Mouse (Mus musculus) G1E (cell line): Measurements from ENCODE around the gene Klhdc3. TPM values are rescaled to one million over a fixed set of nuclear protein-coding genes. Genes with fewer than 3 reads are reported as not detected.
A peak's percentile ranks its signal among the peaks of the same experiment; 100 is the strongest.

Experiments used
- ATAC-seq: 2 replicates; pipeline ENCODE4 v1.8.0; 2016; ENCODE audit warnings: mild to moderate bottlenecking; ENCODE audit not compliant: insufficient number of reproducible peaks, poor library complexity, low FRiP score, severe bottlenecking; ENCODE audit errors: extremely low read depth
- DNase-seq: peaks from one replicate; pipeline ENCODE4 v3.0.0; 2012; ENCODE audit warnings: low spot score
- H3K27me3 ChIP-seq: 2 replicates; pipeline ENCODE4 v1.6.1; 2012; ENCODE audit warnings: mild to moderate bottlenecking, low read length, inconsistent platforms; ENCODE audit not compliant: insufficient read depth
- H3K36me3 ChIP-seq: replicated peaks from 2 replicates; pipeline ENCODE3; 2012; ENCODE audit warnings: mild to moderate bottlenecking, inconsistent platforms
- H3K4me1 ChIP-seq: 2 replicates; pipeline ENCODE4 v1.6.1; 2012; ENCODE audit warnings: low read depth, low read length, inconsistent platforms, mixed read lengths; ENCODE audit not compliant: insufficient read depth
- H3K4me3 ChIP-seq: 2 replicates; pipeline ENCODE4 v1.5.1; 2012; ENCODE audit warnings: low read depth, mild to moderate bottlenecking, inconsistent platforms, low read length, moderate library complexity, mixed read lengths
- H3K9me3 ChIP-seq: replicated peaks from 2 replicates; pipeline ENCODE4 v1.6.1; 2012; ENCODE audit warnings: inconsistent platforms
- CTCF ChIP-seq: IDR thresholded peaks from 2 replicates; pipeline ENCODE4 v1.5.1; 2012; ENCODE audit warnings: low read depth, low read length, inconsistent platforms, mixed read lengths
- GATA1 ChIP-seq: IDR thresholded peaks from 2 replicates; pipeline ENCODE4 v1.6.1; 2012; ENCODE audit warnings: borderline replicate concordance, low read length, inconsistent platforms, mixed read lengths
- GATA2 ChIP-seq: IDR thresholded peaks from 2 replicates; pipeline ENCODE4 v1.6.1; 2012; ENCODE audit warnings: low read depth, low read length, inconsistent platforms, borderline replicate concordance
- POLR2AphosphoS5 ChIP-seq: IDR thresholded peaks from 2 replicates; pipeline ENCODE4 v1.6.1; 2012; ENCODE audit warnings: low read depth, low read length, inconsistent platforms; ENCODE audit not compliant: insufficient replicate concordance
- TAL1 ChIP-seq: conservative IDR thresholded peaks from 2 replicates; pipeline ENCODE4 v1.6.1; 2012; ENCODE audit warnings: low read depth, low read length, inconsistent platforms, mixed read lengths
- polyA plus RNA-seq: library from polyadenylated mRNA; stranded (reverse); fragments of >175 nt; gene quantifications from 2 replicates; pipeline ENCODE4 v1.2.3, GENCODE M21; 2012
- total RNA-seq, 2 experiments: library from RNA; stranded (forward) in 1 of 2; stranded (reverse) in 1 of 2; fragments of 200-1000 nt in 1 of 2; fragments of >200 nt in 1 of 2; fragmentation: Nextera tagmentation in 1 of 2; gene quantifications; 2 replicates each; pipeline ENCODE4 v1.2.3; 2014 to 2017

Klhdc3 gene
- total and polyA plus RNA-seq, 3 experiments: 26.0 to 221 (median 70.1) TPM

DNA sequence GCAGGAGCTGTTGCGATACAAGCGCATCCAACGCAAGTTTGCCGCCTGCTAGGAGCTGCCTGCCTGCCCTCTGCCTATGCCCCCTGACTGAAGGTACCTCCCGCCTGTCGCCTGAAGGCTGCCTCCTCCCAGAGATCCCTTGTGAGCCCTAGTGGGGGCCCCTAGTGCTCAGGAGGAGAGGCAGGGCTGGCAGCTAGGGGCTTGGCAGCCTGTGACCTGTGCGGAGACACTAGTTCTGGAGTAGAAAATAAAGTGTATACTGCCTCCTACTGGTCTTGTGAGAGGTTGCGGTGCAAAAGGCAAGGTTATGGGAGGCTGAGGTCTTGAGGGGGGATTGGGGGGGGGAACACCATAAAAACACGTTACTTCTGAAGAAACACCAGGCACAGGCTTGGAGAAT, 44.6 kb upstream of the Klhdc3 start:
- no peak overlapping the region for H3K4me3 ChIP-seq
- H3K27me3 ChIP-seq: peaks cover 8% of the 10 kb centered on the region; the same call in 1 of the 2 replicates
- H3K9me3 ChIP-seq: no peaks in the 10 kb centered on the region
- peak; percentile 29 for DNase-seq
- H3K36me3 ChIP-seq: peaks cover 70% of the 10 kb centered on the region
- ATAC-seq: no peak
- no peak for TF ChIP-seq POLR2AphosphoS5
- no peak for TF ChIP-seq GATA1
- TF ChIP-seq CTCF: peak; percentile 25; the same call in 1 of the 2 replicates
- no peak for TF ChIP-seq GATA2
- peaks cover 3% of the 10 kb centered on the region; the same call in 1 of the 2 replicates for H3K4me1 ChIP-seq

DNA sequence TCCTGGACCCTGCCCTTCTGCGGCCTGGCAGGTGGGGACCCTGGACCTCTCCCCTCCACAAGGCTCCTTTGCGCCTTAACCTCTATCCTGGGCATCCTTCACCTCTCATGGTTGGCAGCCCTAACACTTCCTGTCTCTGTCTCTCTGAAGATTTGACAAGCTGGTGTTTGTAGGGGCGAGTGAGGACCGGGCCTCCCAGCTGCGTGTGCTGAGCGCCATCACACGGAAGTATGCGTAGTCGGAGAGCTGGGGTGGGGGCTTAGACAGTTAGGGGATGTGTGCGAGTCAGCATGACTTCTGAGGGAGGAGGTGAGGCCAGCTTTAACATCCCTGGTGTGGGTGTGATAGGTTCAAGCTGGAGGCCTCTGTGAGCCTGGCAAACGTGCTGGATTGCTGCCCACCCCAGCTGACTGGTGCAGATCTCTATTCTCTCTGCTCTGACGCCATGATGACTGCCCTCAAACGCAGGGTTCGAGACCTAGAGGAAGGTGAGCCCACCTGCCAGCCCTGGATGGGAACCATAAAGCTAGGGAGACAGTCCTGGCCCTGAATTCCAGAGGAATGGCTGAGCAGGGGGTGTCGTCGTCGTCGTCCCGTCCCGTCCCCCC, 43.9 kb upstream of the Klhdc3 start:
- DNase-seq: no peak
- TF ChIP-seq POLR2AphosphoS5 (no peak), TAL1 (no peak), CTCF (no peak), GATA1 (no peak), GATA2 (no peak)
- H3K36me3 ChIP-seq: peaks cover 77% of the 10 kb centered on the region

GRCm38 (mm10) chr17:46721077-46721476, 40.4 kb upstream of the Klhdc3 start:
- no peak for ATAC-seq
- Histone ChIP-seq H3K36me3 (peaks cover 94% of the 10 kb centered on the region), H3K4me3 (no peak overlapping the region), H3K9me3 (no peaks in the 10 kb centered on the region), H3K27me3 (no peaks in the 10 kb centered on the region), H3K4me1 (0 out of 2 replicates have a peak, but pooled peaks cover 3% of the 10 kb centered on the region)
- TF ChIP-seq CTCF: no peak
- no peak for TF ChIP-seq TAL1
- TF ChIP-seq GATA2: no peak
- no peak for TF ChIP-seq GATA1
- no peak for TF ChIP-seq POLR2AphosphoS5
- DNase-seq: no peak

More for the DNA sequence above, 43.9 kb upstream of the Klhdc3 start:
- Histone ChIP-seq H3K9me3 (no peaks in the 10 kb centered on the region), H3K27me3 (peaks cover 8% of the 10 kb centered on the region; the same call in 1 of the 2 replicates), H3K4me1 (peaks cover 3% of the 10 kb centered on the region; the same call in 1 of the 2 replicates), H3K4me3 (no peak overlapping the region)
- ATAC-seq: no peak

DNA sequence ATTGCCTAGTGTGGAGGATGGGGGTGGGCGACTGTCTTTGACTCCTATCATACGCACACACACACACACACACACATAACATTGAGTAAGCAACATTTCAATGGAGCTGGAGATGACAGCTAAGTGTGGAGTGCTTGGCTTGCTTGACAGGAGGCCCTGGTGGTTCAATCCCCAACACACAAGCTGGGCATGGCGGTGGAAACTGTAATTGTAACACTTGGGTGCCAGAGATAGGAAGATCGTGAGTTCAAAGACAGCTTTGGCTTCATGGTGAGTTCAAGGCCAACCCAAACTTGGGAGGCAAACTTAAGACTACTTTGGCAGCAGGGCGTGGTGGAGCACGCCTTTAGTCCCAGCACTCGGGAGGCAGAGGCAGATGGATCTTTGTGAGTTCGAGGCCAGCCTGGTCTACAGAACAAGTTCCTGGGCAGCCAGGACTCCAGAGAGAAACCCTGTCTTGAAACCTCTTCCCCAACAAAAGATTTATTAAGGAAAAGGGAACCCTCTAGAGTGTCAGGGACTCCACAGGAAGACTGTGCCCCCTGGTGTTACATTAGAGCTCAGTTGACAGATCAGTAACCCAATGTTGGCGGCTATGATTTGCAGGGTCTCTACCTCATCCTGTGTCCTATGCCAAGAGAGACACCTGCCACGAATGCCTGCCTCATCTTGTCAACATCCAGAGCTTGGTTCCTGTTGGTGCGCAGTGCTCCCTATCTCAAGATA, 34.2 kb upstream of the Klhdc3 start:
- Histone ChIP-seq H3K4me3 (no peak overlapping the region), H3K4me1 (peaks cover 39% of the 10 kb centered on the region), H3K36me3 (peaks cover 62% of the 10 kb centered on the region), H3K9me3 (no peaks in the 10 kb centered on the region), H3K27me3 (no peaks in the 10 kb centered on the region)
- peak; percentile 47 for DNase-seq
- no peak for TF ChIP-seq GATA1
- TF ChIP-seq CTCF: peak; percentile 62
- no peak for ATAC-seq

GRCm38 (mm10) chr17:46713849-46714248, 33.1 kb upstream of the Klhdc3 start:
- H3K4me3 ChIP-seq: no peak overlapping the region
- ATAC-seq: no peak
- H3K36me3 ChIP-seq: peaks cover 53% of the 10 kb centered on the region
- no peak for DNase-seq
- H3K9me3 ChIP-seq: 0 out of 2 replicates have a peak, but pooled peaks cover 1% of the 10 kb centered on the region
- TF ChIP-seq GATA2 (no peak), TAL1 (no peak), CTCF (no peak), POLR2AphosphoS5 (no peak), GATA1 (no peak)
- peaks cover 39% of the 10 kb centered on the region for H3K4me1 ChIP-seq
- H3K27me3 ChIP-seq: no peaks in the 10 kb centered on the region

GRCm38 (mm10) chr17:46712442-46712841, 31.7 kb upstream of the Klhdc3 start:
- H3K4me3 ChIP-seq: peak overlapping the region; percentile 96
- no peak for TF ChIP-seq TAL1
- TF ChIP-seq GATA1: no peak
- no peak for TF ChIP-seq POLR2AphosphoS5
- no peak for TF ChIP-seq CTCF
- no peak for TF ChIP-seq GATA2
- H3K9me3 ChIP-seq: 0 out of 2 replicates have a peak, but pooled peaks cover 1% of the 10 kb centered on the region
- DNase-seq (no peak), ATAC-seq (no peak)
- peaks cover 41% of the 10 kb centered on the region for H3K36me3 ChIP-seq
- peaks cover 39% of the 10 kb centered on the region for H3K4me1 ChIP-seq
- H3K27me3 ChIP-seq: no peaks in the 10 kb centered on the region
